Mouse (Mus musculus): ENCODE results near the gene Clec4a3. TPM values are rescaled to one million over a fixed set of nuclear protein-coding genes. Genes with fewer than 3 reads are reported as not detected.
"Not testable (repeated sequence)": the region's sequence is repeated elsewhere in the genome, so short reads cannot be mapped to it uniquely, and the experiment has no call there.

The Clec4a3 gene
- not detected in 2 replicates for total RNA-seq (2014; fragmentation: Nextera tagmentation)
- total RNA-seq (2017) = not detected in 2 replicates

DNA sequence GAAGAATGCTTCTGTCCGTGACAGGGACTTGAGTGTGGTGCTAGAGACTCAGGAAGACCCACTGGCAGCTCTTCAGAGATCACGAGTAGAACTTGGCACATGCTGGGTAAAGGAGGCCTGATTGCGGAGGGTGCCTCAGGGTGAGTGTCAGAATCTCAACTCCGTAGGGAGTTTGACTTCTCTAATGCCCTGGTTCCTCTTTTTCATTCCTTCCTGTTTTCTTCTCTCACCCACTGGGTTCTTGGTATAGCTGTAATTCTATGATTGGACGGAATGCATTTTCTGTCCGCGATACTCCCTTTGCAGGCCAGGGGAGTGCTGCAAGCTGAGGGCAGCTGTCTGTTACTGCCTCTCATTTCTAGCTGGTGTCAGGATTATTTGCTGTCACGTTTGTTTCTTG is at the start of gene Clec4a3:
TSS of gene Clec4a3 (plus strand) at position 115 of the 400 bp plus-strand sequence.
- ATAC-seq (replicated peaks; ENCODE audit: low FRiP score, low TSS enrichment, poor library complexity, severe bottlenecking) = 0 out of 2 replicates have a peak, but pooled peaks have one; percentile 30

GRCm38 (mm10) chr6:122919922-122920321 is 32.4 kb upstream of the Clec4a3 start:
- ATAC-seq (replicated peaks; ENCODE audit: low FRiP score, low TSS enrichment, poor library complexity, severe bottlenecking) = no peak

- ATAC-seq (replicated peaks; ENCODE audit: low FRiP score, low TSS enrichment, poor library complexity, severe bottlenecking) = no peak
Observed at GRCm38 (mm10) chr6:122921451-122921850, 30.9 kb upstream of the Clec4a3 start, which contains the start of gene Clec4a1. Gene Clec4a1, plus strand, starts transcription at chr6:122921848.

DNA sequence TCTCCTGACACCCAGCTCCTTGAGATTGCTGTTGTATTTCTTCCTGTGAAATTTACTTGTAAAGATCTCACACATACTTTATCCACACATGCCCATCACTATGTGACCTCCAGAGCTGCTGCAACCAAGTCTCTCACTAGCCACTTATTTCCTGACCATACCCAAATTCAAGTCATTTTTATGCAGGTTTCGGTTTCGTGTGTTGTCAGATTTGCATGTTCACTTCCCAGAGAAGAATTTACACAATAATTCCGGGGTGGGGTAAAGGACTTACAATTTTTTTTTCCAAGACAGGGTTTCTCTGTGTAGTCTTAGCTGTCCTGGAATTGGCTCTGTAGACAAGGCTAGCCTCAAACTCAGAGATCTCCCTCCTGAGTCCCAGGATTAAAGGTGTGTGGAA is 17.5 kb upstream of the Clec4a3 start:
- ATAC-seq (replicated peaks; ENCODE audit: low FRiP score, low TSS enrichment, poor library complexity, severe bottlenecking) = no peak

DNA sequence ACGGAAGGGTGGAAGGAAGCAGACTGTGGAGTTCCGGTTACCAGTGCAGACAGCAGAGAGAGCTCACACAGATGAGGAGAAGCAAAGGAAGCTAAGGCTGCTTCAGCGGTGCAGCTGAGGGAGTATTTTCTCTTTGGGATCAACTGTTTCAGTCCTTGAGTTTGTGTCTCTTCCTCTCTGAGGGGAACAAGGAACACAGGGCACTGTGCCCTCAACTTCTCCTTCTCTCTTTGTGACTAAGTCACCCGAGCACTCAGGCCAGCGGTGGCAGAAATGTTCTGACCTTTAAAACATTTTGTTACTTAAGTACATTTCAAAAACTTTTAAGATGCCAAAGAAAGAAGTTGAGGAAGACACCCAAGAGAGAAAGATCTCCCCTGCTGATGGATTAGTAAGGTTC is 12.7 kb upstream of the Clec4a3 start:
- no peak for ATAC-seq (replicated peaks; ENCODE audit: low FRiP score, low TSS enrichment, poor library complexity, severe bottlenecking)

GRCm38 (mm10) chr6:122946760-122947159 is 5.6 kb upstream of the Clec4a3 start:
- ATAC-seq (replicated peaks; ENCODE audit: low FRiP score, low TSS enrichment, poor library complexity, severe bottlenecking) = no peak

DNA sequence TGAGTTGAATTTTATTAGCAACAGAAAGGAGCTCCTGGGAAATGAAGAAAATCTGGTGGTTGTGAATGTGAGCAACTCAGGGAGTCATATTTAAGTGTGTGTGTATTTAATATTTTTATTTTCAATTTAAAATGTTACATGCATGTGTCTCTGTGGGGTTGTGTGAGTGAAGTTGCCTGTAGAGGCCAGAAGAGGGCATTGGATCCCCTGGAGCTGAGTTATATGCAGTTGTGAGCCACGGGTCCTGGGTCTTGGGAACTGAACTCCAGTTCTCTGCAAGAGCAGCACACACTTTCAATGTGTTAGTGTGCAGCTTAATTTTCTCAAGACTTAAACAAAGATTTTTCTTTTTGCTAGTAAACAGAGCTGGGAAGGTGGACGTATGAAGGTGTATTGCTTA is 12.2 kb downstream of the Clec4a3 start:
- no peak for ATAC-seq (replicated peaks; ENCODE audit: low FRiP score, low TSS enrichment, poor library complexity, severe bottlenecking)

- no peak for ATAC-seq (replicated peaks; ENCODE audit: low FRiP score, low TSS enrichment, poor library complexity, severe bottlenecking)
Observed at GRCm38 (mm10) chr6:122969048-122969447, 16.7 kb downstream of the Clec4a3 start.

- ATAC-seq (replicated peaks; ENCODE audit: low FRiP score, low TSS enrichment, poor library complexity, severe bottlenecking) = no peak
Observed at GRCm38 (mm10) chr6:122989876-122990437, 37.6 kb downstream of the Clec4a3 start, which contains the start of gene Clec4a4. Gene Clec4a4, plus strand, starts transcription at chr6:122990367.

GRCm38 (mm10) chr6:123004696-123005095 is 52.4 kb downstream of the Clec4a3 start:
- not testable (repeated sequence) for ATAC-seq (replicated peaks; ENCODE audit: low FRiP score, low TSS enrichment, poor library complexity, severe bottlenecking)

GRCm38 (mm10) chr6:123005591-123005990 is 53.3 kb downstream of the Clec4a3 start:
- peak; percentile 67 for ATAC-seq (replicated peaks; ENCODE audit: low FRiP score, low TSS enrichment, poor library complexity, severe bottlenecking)

Other genes starting within 250 kb of the Clec4a3 start
- gene Nanog, start 245.0 kb upstream of the Clec4a3 start, total RNA-seq (2014; fragmentation: Nextera tagmentation) = not detected in 2 replicates
- gene Nanog, start 245.0 kb upstream of the Clec4a3 start, total RNA-seq (2017) = not detected in 2 replicates
- gene Slc2a3, start 150.9 kb upstream of the Clec4a3 start, total RNA-seq (2014; fragmentation: Nextera tagmentation) = 13.3 and 18.9 TPM in 2 replicates
- gene Slc2a3, start 150.9 kb upstream of the Clec4a3 start, total RNA-seq (2017) = 21.5 and 26.2 TPM in 2 replicates
- 10.4 and 18.1 TPM in 2 replicates for gene Foxj2, start 132.6 kb upstream of the Clec4a3 start, total RNA-seq (2014; fragmentation: Nextera tagmentation)
- gene Foxj2, start 132.6 kb upstream of the Clec4a3 start, total RNA-seq (2017) = 4.3 and 11.3 TPM in 2 replicates
- gene C3ar1, start 96.4 kb upstream of the Clec4a3 start, total RNA-seq (2014; fragmentation: Nextera tagmentation) = not detected in 2 replicates
- gene C3ar1, start 96.4 kb upstream of the Clec4a3 start, total RNA-seq (2017) = not detected in 2 replicates
- gene Necap1, start 78.0 kb upstream of the Clec4a3 start, total RNA-seq (2014; fragmentation: Nextera tagmentation) = 12.1 and 16.3 TPM in 2 replicates
- gene Necap1, start 78.0 kb upstream of the Clec4a3 start, total RNA-seq (2017) = 6.8 and 9.7 TPM in 2 replicates
- gene Clec4a1, start 30.7 kb upstream of the Clec4a3 start, total RNA-seq (2014; fragmentation: Nextera tagmentation) = 1.2 TPM in 1 of 2 replicates, not detected in the other
- 0.99 TPM in 1 of 2 replicates, not detected in the other for gene Clec4a1, start 30.7 kb upstream of the Clec4a3 start, total RNA-seq (2017)
- gene Clec4a4, start 37.9 kb downstream of the Clec4a3 start, total RNA-seq (2014; fragmentation: Nextera tagmentation) = not detected in 2 replicates
- not detected in 2 replicates for gene Clec4a4, start 37.9 kb downstream of the Clec4a3 start, total RNA-seq (2017)
- gene Clec4b1, start 97.4 kb downstream of the Clec4a3 start, total RNA-seq (2014; fragmentation: Nextera tagmentation) = 4.7 TPM in 1 of 2 replicates, not detected in the other
- gene Clec4b1, start 97.4 kb downstream of the Clec4a3 start, total RNA-seq (2017) = 6.6 TPM in 1 of 2 replicates, not detected in the other
- 2.3 TPM in 1 of 2 replicates, not detected in the other for gene Clec4a2, start 153.9 kb downstream of the Clec4a3 start, total RNA-seq (2014; fragmentation: Nextera tagmentation)
- gene Clec4a2, start 153.9 kb downstream of the Clec4a3 start, total RNA-seq (2017) = 3.2 TPM in 1 of 2 replicates, not detected in the other
- not detected in 2 replicates for gene Clec4b2, start 220.4 kb downstream of the Clec4a3 start, total RNA-seq (2014; fragmentation: Nextera tagmentation)
- 1.7 TPM in 1 of 2 replicates, not detected in the other for gene Clec4b2, start 220.4 kb downstream of the Clec4a3 start, total RNA-seq (2017)